24 mouse cellular contexts compared by ENCODE assay signal in genomic region chr19:57945626-57946250, GRCm38 (mm10).
A peak's percentile ranks its signal among the peaks of the same experiment; 100 is the strongest.
DNase-seq lines count a peak whose midpoint lies in the region; ATAC-seq and TF ChIP-seq lines count a peak whose summit lies in the region.
"Had no signal": no experiment of that assay in that cellular context is flagged by ENCODE, and none has a peak within 500 bp of the region (broad histone marks: within the 10 kb centered on the region; RNA-seq: fewer than 3 reads in every experiment).

No protein-coding gene starts in this region.

- WGBS in liver, embryonic 11.5 days, result 61% methylated on average over 4 of the region's 4 CpGs
- 62% methylated on average over 4 of the region's 4 CpGs for WGBS in liver, postnatal 0 days (ENCODE audit: insufficient replicate concordance)
- WGBS in liver, embryonic 13.5 days (ENCODE audit: insufficient replicate concordance), result 30% methylated on average over 4 of the region's 4 CpGs
- 36% methylated on average over 4 of the region's 4 CpGs for WGBS in liver, embryonic 14.5 days (ENCODE audit: insufficient replicate concordance)
- 36% methylated on average over 4 of the region's 4 CpGs for WGBS in liver, embryonic 16.5 days (ENCODE audit: insufficient replicate concordance)
- WGBS in hindbrain, embryonic 10.5 days, result 91% methylated on average over 4 of the region's 4 CpGs

- H3K4me2 ChIP-seq in liver, embryonic 11.5 days, result no peak overlapping the region
- H3K4me2 ChIP-seq in liver, postnatal 0 days (ENCODE audit: low read depth, low read length), result no peak overlapping the region
- H3K4me2 ChIP-seq in liver, embryonic 13.5 days, result no peak overlapping the region
- H3K4me2 ChIP-seq in liver, embryonic 14.5 days (ENCODE audit: low read depth), result no peak overlapping the region
- no peak overlapping the region for H3K4me2 ChIP-seq in liver, embryonic 16.5 days (ENCODE audit: low read depth, low read length)
- H3K4me2 ChIP-seq: embryonic facial prominence, embryonic 13.5 days; embryonic facial prominence, embryonic 15.5 days; forebrain, embryonic 12.5 days had no signal

- H3K4me3 ChIP-seq in liver, embryonic 11.5 days (ENCODE audit: low read depth, low read length), result no peak overlapping the region
- H3K4me3 ChIP-seq in liver, postnatal 0 days (ENCODE audit: low read depth, low read length), result no peak overlapping the region
- H3K4me3 ChIP-seq in liver, embryonic 13.5 days (replicated peaks), result no peak overlapping the region
- H3K4me3 ChIP-seq in liver, embryonic 14.5 days (ENCODE audit: insufficient read depth in 1 of 2, low read depth in 2 of 2, low read length in 2 of 2), result no peak overlapping the region
- H3K4me3 ChIP-seq in liver, embryonic 16.5 days (ENCODE audit: low read depth, low read length), result no peak overlapping the region
- H3K4me3 ChIP-seq in hindbrain, embryonic 10.5 days, result no peak overlapping the region
- H3K4me3 ChIP-seq: embryonic facial prominence, embryonic 13.5 days; embryonic facial prominence, embryonic 15.5 days; erythroblast, embryonic 14.5 days; forebrain, embryonic 10.5 days; forebrain, embryonic 12.5 days had no signal

- ATAC-seq in liver, embryonic 11.5 days (replicated peaks; ENCODE audit: low FRiP score), result peak; percentile 59
- no peak for ATAC-seq in liver, postnatal 0 days
- ATAC-seq in liver, embryonic 13.5 days (ENCODE audit: low read depth), result peak; percentile 68
- ATAC-seq in liver, embryonic 14.5 days (ENCODE audit: insufficient read depth), result peak; percentile 52
- peak; percentile 50 for ATAC-seq in liver, embryonic 16.5 days (ENCODE audit: low read depth)
- ATAC-seq: forebrain, embryonic 14.5 days had no signal

- H3K9ac ChIP-seq in liver, embryonic 11.5 days (ENCODE audit: low read depth, low read length), result no peak overlapping the region
- no peak overlapping the region for H3K9ac ChIP-seq in liver, postnatal 0 days (replicated peaks)
- no peak overlapping the region for H3K9ac ChIP-seq in liver, embryonic 13.5 days
- no peak overlapping the region for H3K9ac ChIP-seq in liver, embryonic 14.5 days (replicated peaks)
- no peak overlapping the region for H3K9ac ChIP-seq in liver, embryonic 16.5 days (ENCODE audit: low read depth, low read length)
- H3K9ac ChIP-seq: embryonic facial prominence, embryonic 13.5 days; embryonic facial prominence, embryonic 15.5 days; forebrain, embryonic 12.5 days had no signal

- peaks cover 4% of the 10 kb centered on the region; the same call in 1 of the 2 replicates for H3K4me1 ChIP-seq in liver, embryonic 11.5 days (replicated peaks; ENCODE audit: control insufficient read depth, insufficient read depth, low read length)
- H3K4me1 ChIP-seq in liver, postnatal 0 days (ENCODE audit: insufficient read depth), result peaks cover 3% of the 10 kb centered on the region
- H3K4me1 ChIP-seq in liver, embryonic 13.5 days (replicated peaks), result peaks cover 16% of the 10 kb centered on the region
- peaks cover 0 to 13% of the 10 kb centered on the region in 2 experiments; a peak in 2 of 4 replicates for H3K4me1 ChIP-seq in liver, embryonic 14.5 days (replicated peaks; ENCODE audit: control insufficient read depth in 2 of 2, insufficient read depth in 2 of 2, low read length in 1 of 2)
- H3K4me1 ChIP-seq in liver, embryonic 16.5 days (ENCODE audit: control insufficient read depth, low read depth, low read length), result peaks cover 4% of the 10 kb centered on the region; the same call in 1 of the 2 replicates
- no peaks in the 10 kb centered on the region; the same call in 1 of the 2 replicates for H3K4me1 ChIP-seq in hindbrain, embryonic 10.5 days (replicated peaks)
- H3K4me1 ChIP-seq: embryonic facial prominence, embryonic 13.5 days; embryonic facial prominence, embryonic 15.5 days had no signal

- no peaks in the 10 kb centered on the region for H3K27me3 ChIP-seq in liver, embryonic 11.5 days (replicated peaks; ENCODE audit: control insufficient read depth, insufficient read depth, low read length)
- no peaks in the 10 kb centered on the region for H3K27me3 ChIP-seq in liver, postnatal 0 days (ENCODE audit: insufficient read depth, low read length)
- no peaks in the 10 kb centered on the region for H3K27me3 ChIP-seq in liver, embryonic 13.5 days
- no peaks in the 10 kb centered on the region for H3K27me3 ChIP-seq in liver, embryonic 14.5 days (ENCODE audit: control insufficient read depth, insufficient read depth, low read length)
- H3K27me3 ChIP-seq in liver, embryonic 16.5 days (ENCODE audit: control insufficient read depth, insufficient read depth, low read depth, low read length), result no peaks in the 10 kb centered on the region
- H3K27me3 ChIP-seq in hindbrain, embryonic 10.5 days (ENCODE audit: insufficient read depth, poor library complexity, severe bottlenecking), result no peaks in the 10 kb centered on the region
- H3K27me3 ChIP-seq: embryonic facial prominence, embryonic 13.5 days; embryonic facial prominence, embryonic 15.5 days; forebrain, embryonic 12.5 days had no signal

- H3K27ac ChIP-seq in liver, embryonic 11.5 days (ENCODE audit: low read depth, low read length), result no peak overlapping the region
- no peak overlapping the region for H3K27ac ChIP-seq in liver, postnatal 0 days (ENCODE audit: low read depth)
- no peak overlapping the region for H3K27ac ChIP-seq in liver, embryonic 13.5 days
- no peak overlapping the region for H3K27ac ChIP-seq in liver, embryonic 14.5 days
- H3K27ac ChIP-seq in liver, embryonic 16.5 days (ENCODE audit: low read length), result no peak overlapping the region
- no peak overlapping the region for H3K27ac ChIP-seq in hindbrain, embryonic 10.5 days
- H3K27ac ChIP-seq: embryonic facial prominence, embryonic 13.5 days; embryonic facial prominence, embryonic 15.5 days; forebrain, embryonic 10.5 days; forebrain, embryonic 12.5 days had no signal

- no peaks in the 10 kb centered on the region for H3K36me3 ChIP-seq in liver, embryonic 11.5 days (ENCODE audit: control insufficient read depth, insufficient read depth, low read length)
- no peaks in the 10 kb centered on the region for H3K36me3 ChIP-seq in liver, postnatal 0 days (replicated peaks; ENCODE audit: insufficient read depth, low read length)
- no peaks in the 10 kb centered on the region for H3K36me3 ChIP-seq in liver, embryonic 13.5 days
- H3K36me3 ChIP-seq in liver, embryonic 14.5 days (replicated peaks; ENCODE audit: control insufficient read depth, insufficient read depth, low read depth), result no peaks in the 10 kb centered on the region
- H3K36me3 ChIP-seq in liver, embryonic 16.5 days (ENCODE audit: control insufficient read depth, insufficient read depth), result no peaks in the 10 kb centered on the region
- H3K36me3 ChIP-seq in hindbrain, embryonic 10.5 days, result 0 out of 2 replicates have a peak, but pooled peaks cover 4% of the 10 kb centered on the region
- H3K36me3 ChIP-seq: embryonic facial prominence, embryonic 15.5 days; forebrain, embryonic 10.5 days; forebrain, embryonic 12.5 days had no signal

- DNase-seq in liver, embryonic 11.5 days (ENCODE audit: low spot score), result no peak
- DNase-seq in liver, postnatal 0 days, result no peak
- DNase-seq in liver, embryonic 13.5 days, result no peak
- DNase-seq in liver, embryonic 14.5 days (ENCODE audit: low read depth in 3 of 3, low spot score in 3 of 3), result no peak
- no peak for DNase-seq in kidney, adult 11 months
- no peak for DNase-seq in hindbrain, embryonic 10.5 days (ENCODE audit: low spot score)
- no peak for DNase-seq in thymus, postnatal 36 days
- DNase-seq: adrenal gland, adult 2 months; adrenal gland, postnatal 10 days; adrenal gland, postnatal 25 days; cerebellum, adult 11 months; cerebellum, adult 18-20 months; cerebellum, adult 8-10 months; cerebellum, adult 9-11 months; cerebellum, postnatal 14 days; cerebellum, postnatal 36 days; embryo, embryonic 11 days had no signal

- TF ChIP-seq CTCF in liver, postnatal 0 days (IDR thresholded peaks at IDR 0.05; ENCODE audit: low read depth), result no peak
- no peak for TF ChIP-seq CTCF in liver, embryonic 14.5 days (IDR thresholded peaks at IDR 0.05; ENCODE audit: low read depth)

- no peak for TF ChIP-seq EP300 in liver, postnatal 0 days (IDR thresholded peaks at IDR 0.05; ENCODE audit: low read depth)
- TF ChIP-seq EP300 in liver, embryonic 14.5 days (IDR thresholded peaks at IDR 0.05; ENCODE audit: low read depth), result peak; percentile 32; the same call in 1 of the 2 replicates

- no peaks in the 10 kb centered on the region; the same call in 1 of the 2 replicates for H3K9me3 ChIP-seq in liver, embryonic 11.5 days (ENCODE audit: control insufficient read depth, low read length)
- no peaks in the 10 kb centered on the region; the same call in 1 of the 2 replicates for H3K9me3 ChIP-seq in liver, postnatal 0 days (ENCODE audit: low read length)
- H3K9me3 ChIP-seq in liver, embryonic 13.5 days (replicated peaks), result no peaks in the 10 kb centered on the region
- no peaks in the 10 kb centered on the region for H3K9me3 ChIP-seq in liver, embryonic 14.5 days (ENCODE audit: control insufficient read depth, low read length)
- H3K9me3 ChIP-seq in liver, embryonic 16.5 days (replicated peaks; ENCODE audit: control insufficient read depth, low read length), result no peaks in the 10 kb centered on the region
- no peaks in the 10 kb centered on the region for H3K9me3 ChIP-seq in hindbrain, embryonic 10.5 days
- H3K9me3 ChIP-seq: embryonic facial prominence, embryonic 13.5 days; embryonic facial prominence, embryonic 15.5 days; forebrain, embryonic 10.5 days; forebrain, embryonic 12.5 days had no signal
